Mouse (Mus musculus) liver, embryonic 11.5 days (tissue): Measurements from ENCODE around the gene Vwc2. TPM values are rescaled to one million over a fixed set of nuclear protein-coding genes. Genes with fewer than 3 reads are reported as not detected.

Experiments
- ATAC-seq: fragments of 200-750 bp; cut with Nextera tagmentation; replicated peaks from 2 replicates; pipeline ENCODE4 v1.8.0; 2017; ENCODE audit warnings: moderate number of reproducible peaks, mild to moderate bottlenecking, moderate TSS enrichment, moderate library complexity; ENCODE audit not compliant: low FRiP score
- DNase-seq: peaks from one replicate; pipeline ENCODE4 v3.0.0-alpha.2; 2017; ENCODE audit warnings: low spot score
- H3K27ac ChIP-seq: fragments of 300-500 bp; sonication (generic); 2 replicates; pipeline ENCODE4 v1.5.1; 2014; ENCODE audit warnings: mild to moderate bottlenecking, low read depth, low read length, control low read depth
- H3K27me3 ChIP-seq: fragments of 300-500 bp; sonication (generic); replicated peaks from 2 replicates; pipeline ENCODE4 v1.6.1; 2014; ENCODE audit warnings: low read length, mixed read lengths; ENCODE audit not compliant: control insufficient read depth, insufficient read depth
- H3K36me3 ChIP-seq: fragments of 300-500 bp; sonication (generic); 2 replicates; pipeline ENCODE4 v1.6.1; 2014; ENCODE audit warnings: mild to moderate bottlenecking, low read length, moderate library complexity, mixed read lengths; ENCODE audit not compliant: control insufficient read depth, insufficient read depth
- H3K4me1 ChIP-seq: fragments of 300-500 bp; sonication (generic); replicated peaks from 2 replicates; pipeline ENCODE4 v1.6.1; 2014; ENCODE audit warnings: low read length, mixed read lengths; ENCODE audit not compliant: control insufficient read depth, insufficient read depth
- H3K4me2 ChIP-seq: fragments of 300-500 bp; sonication (generic); 2 replicates; pipeline ENCODE4 v1.6.1; 2014; ENCODE audit warnings: mild to moderate bottlenecking, control low read depth, moderate library complexity
- H3K4me3 ChIP-seq: fragments of 300-500 bp; sonication (generic); 2 replicates; pipeline ENCODE4 v1.5.1; 2014; ENCODE audit warnings: low read depth, low read length, control low read depth
- H3K9ac ChIP-seq: fragments of 300-500 bp; sonication (generic); 2 replicates; pipeline ENCODE4 v1.6.1; 2014; ENCODE audit warnings: low read depth, low read length, control low read depth
- H3K9me3 ChIP-seq: fragments of 300-500 bp; sonication (generic); 2 replicates; pipeline ENCODE4 v1.6.1; 2016; ENCODE audit warnings: low read length, inconsistent platforms, mixed read lengths; ENCODE audit not compliant: control insufficient read depth
- WGBS: fragments of 180-500 bp; shearing (Covaris S2); extraction: QIAGEN DNeasy Blood & Tissue Kit; methylation state at CpG from one replicate; pipeline ENCODE4 v1.1.7; 2014; 5-methylcytosine and 5-hydroxymethylcytosine counted together
- polyA plus RNA-seq: library from polyadenylated mRNA; unstranded; fragments of >200 nt; fragmentation: Nextera tagmentation; extraction: Ambion mirVana; gene quantifications from 2 replicates; pipeline ENCODE4 v1.2.1, GENCODE M21; 2014

The Vwc2 gene
- polyA plus RNA-seq, 1 experiment from 2014 or later: 0.10 TPM

DNA sequence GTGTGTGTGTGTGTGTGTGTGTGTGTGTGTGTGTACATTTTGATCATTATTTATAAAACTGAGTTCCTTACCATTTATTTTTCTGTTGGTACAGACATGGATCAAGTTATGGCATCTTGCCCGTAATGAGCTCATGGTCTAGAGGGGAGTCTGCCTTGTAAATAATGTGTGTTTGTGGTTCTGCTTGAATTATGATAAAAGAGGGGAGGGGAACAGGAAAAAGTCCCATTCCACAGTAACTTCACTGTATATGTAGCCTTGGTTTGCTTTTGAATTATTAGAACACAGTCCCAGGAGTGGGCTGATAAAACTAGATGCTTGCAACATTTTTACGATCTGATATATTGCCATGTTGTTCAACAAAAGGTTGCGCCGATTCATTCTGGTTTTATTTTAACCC is 57.4 kb downstream of the Vwc2 start:
- no peak for DNase-seq
- Histone ChIP-seq H3K4me2 (no peak overlapping the region), H3K27ac (no peak overlapping the region), H3K4me1 (no peaks in the 10 kb centered on the region), H3K9me3 (no peaks in the 10 kb centered on the region), H3K9ac (no peak overlapping the region), H3K4me3 (no peak overlapping the region), H3K36me3 (no peaks in the 10 kb centered on the region), H3K27me3 (no peaks in the 10 kb centered on the region)
- ATAC-seq: no peak
- WGBS: 95% methylated on average over 4 of the region's 4 CpGs

DNA sequence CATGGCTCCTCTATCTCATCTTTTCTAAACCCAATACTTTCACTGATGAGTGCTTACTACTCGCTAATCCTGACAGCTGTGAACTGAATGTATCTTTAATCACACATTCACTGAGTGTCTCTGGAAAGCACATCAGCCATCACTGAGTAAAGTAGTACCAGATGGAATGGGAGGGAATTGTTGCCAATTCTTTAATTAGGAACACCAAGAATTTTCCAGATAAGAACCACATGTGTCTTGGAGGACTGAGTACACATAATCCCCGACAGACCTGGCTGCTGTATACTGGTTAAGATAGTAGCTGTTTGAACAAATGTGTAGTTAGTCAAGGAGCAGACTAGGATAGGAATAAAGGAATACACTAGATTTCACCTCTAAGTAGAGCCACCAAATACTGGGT is 61.2 kb downstream of the Vwc2 start:
- Histone ChIP-seq H3K4me2 (no peak overlapping the region), H3K4me3 (no peak overlapping the region), H3K4me1 (no peaks in the 10 kb centered on the region), H3K27me3 (no peaks in the 10 kb centered on the region), H3K9me3 (no peaks in the 10 kb centered on the region), H3K9ac (no peak overlapping the region), H3K27ac (no peak overlapping the region), H3K36me3 (no peaks in the 10 kb centered on the region)
- no peak for ATAC-seq
- DNase-seq: no peak
- WGBS: 64% methylated on average over 2 of the region's 2 CpGs

DNA sequence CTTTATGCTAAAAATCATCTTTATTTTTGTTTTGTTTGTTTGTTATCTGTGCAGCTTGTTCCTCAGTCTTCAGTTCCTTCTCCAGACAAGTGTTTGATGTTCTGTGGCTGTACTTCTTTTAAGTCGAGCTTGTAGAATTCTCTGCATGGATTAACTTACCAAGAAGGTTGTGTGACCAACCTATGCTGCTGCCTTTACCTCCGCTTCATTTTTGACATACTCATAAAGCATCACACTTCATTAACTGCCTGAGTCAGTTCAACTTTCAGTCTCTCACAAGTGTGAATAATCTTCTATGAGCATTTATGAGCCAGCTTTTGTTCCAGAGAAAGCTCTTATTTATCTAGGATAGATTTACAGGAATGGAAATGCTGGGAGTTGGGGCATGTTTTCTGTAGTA is 68.7 kb downstream of the Vwc2 start:
- Histone ChIP-seq H3K27ac (no peak overlapping the region), H3K4me2 (no peak overlapping the region), H3K9ac (no peak overlapping the region), H3K27me3 (no peaks in the 10 kb centered on the region), H3K4me3 (no peak overlapping the region), H3K4me1 (no peaks in the 10 kb centered on the region), H3K36me3 (no peaks in the 10 kb centered on the region), H3K9me3 (no peaks in the 10 kb centered on the region)
- DNase-seq (no peak), ATAC-seq (no peak)
- WGBS: 65% methylated on average over 2 of the region's 2 CpGs

DNA sequence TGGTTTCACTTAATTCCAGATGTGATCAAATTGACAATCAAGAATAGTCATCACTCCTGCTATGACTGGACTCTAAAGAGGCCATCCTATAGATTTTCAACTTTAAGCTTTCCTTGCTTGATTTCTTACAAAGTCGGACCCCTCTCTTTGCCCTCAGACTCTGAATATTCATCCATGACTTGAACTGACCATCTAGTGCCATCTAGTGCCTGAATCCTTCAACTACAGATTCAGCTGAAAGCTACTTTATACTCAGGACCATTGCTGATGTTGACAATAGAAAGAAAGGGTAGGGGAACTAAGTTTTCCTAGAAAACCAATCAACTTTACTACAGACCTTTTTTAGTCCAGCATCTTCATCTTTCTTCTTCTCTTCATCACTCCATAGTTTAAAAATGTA is 109.1 kb downstream of the Vwc2 start:
- H3K27ac ChIP-seq: no peak overlapping the region
- H3K27me3 ChIP-seq: no peaks in the 10 kb centered on the region
- no peak for ATAC-seq
- H3K4me2 ChIP-seq: no peak overlapping the region
- WGBS: 18% methylated on average over 1 of the region's 1 CpGs
- H3K4me1 ChIP-seq: no peaks in the 10 kb centered on the region
- H3K9ac ChIP-seq: no peak overlapping the region
- DNase-seq: no peak
- H3K4me3 ChIP-seq: no peak overlapping the region
- H3K36me3 ChIP-seq: no peaks in the 10 kb centered on the region
- H3K9me3 ChIP-seq: no peaks in the 10 kb centered on the region

DNA sequence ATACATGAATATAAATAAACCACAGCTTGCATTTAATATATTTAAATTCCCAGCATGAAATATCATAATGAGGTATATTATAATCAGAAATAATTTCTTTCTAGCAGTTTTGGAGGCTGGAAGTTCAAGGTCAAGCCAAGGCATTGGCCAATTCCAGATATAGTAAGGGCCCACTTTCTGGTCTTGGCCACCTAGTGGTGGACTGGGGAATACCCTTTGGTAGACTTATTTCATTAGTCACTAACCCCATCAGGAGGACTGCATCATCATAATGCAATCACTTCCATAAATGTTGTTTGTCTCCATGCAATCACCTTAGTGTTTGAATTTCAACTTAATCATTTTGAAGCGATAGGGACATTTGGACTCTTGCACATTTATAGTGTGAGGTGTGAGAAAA is 125.3 kb downstream of the Vwc2 start:
- ATAC-seq: no peak
- H3K4me2 ChIP-seq: no peak overlapping the region
- no peak overlapping the region for H3K27ac ChIP-seq
- H3K9ac ChIP-seq: no peak overlapping the region
- no peak overlapping the region for H3K4me3 ChIP-seq
- H3K4me1 ChIP-seq: no peaks in the 10 kb centered on the region
- no peaks in the 10 kb centered on the region for H3K9me3 ChIP-seq
- no peaks in the 10 kb centered on the region for H3K27me3 ChIP-seq
- H3K36me3 ChIP-seq: no peaks in the 10 kb centered on the region
- 69% methylated on average over 1 of the region's 1 CpGs for WGBS
- DNase-seq: no peak

DNA sequence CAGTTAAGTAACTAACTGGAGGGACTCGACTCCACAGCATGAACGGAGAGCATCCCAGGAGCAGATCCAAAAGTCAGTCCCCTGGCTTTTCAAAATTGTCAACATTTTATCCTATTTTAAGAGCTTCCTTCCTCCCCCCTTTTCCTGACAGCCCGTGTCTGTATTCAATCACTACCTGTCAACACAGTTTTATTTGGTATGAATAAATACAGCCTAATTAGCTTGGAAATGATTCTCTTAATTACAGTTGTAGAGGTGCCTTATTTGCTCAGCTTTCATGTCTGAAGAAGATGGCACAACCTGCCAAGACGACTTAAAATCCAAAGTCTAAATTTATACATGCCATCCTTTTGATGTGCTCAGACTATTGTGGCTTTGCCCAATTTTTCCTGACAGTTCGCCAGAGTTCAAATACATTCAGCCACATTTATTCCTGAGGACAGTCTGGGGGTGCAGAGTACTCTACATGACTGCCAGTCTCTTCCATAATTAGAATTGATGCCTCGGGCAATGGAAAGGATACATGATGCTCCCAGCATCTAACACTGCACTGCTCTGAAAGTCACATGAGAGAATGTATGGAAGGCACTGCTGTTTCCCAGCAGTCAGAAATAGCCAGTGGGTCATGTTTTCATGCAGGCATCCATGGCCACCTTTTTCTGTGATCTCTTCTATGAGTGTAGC is 128.8 kb downstream of the Vwc2 start:
- no peak overlapping the region for H3K9ac ChIP-seq
- no peaks in the 10 kb centered on the region for H3K4me1 ChIP-seq
- no peak overlapping the region for H3K4me3 ChIP-seq
- no peaks in the 10 kb centered on the region for H3K9me3 ChIP-seq
- DNase-seq (no peak), ATAC-seq (no peak)
- no peaks in the 10 kb centered on the region for H3K27me3 ChIP-seq
- H3K4me2 ChIP-seq: no peak overlapping the region
- H3K36me3 ChIP-seq: no peaks in the 10 kb centered on the region
- WGBS: 61% methylated on average over 6 of the region's 6 CpGs
- no peak overlapping the region for H3K27ac ChIP-seq

DNA sequence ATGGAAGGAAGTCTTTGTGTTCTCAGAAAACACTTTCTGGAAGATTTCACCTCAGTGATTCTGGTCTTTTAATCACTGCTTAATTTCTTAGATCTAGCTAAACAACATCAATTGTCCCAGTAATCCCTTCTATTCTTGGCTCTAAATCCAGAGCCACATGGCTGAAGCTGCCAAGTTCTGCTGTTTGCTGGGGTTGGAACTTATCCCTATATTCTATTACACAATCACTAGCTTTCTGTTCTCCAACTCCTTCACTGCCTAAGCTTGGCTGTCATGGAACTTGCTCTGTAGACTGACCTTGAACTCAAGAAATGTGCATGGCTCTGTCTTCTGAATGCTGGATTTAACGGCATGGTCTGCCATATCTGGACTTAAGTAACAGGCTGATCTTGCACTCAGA is 143.3 kb downstream of the Vwc2 start:
- H3K9me3 ChIP-seq: no peaks in the 10 kb centered on the region
- H3K36me3 ChIP-seq: no peaks in the 10 kb centered on the region
- no peaks in the 10 kb centered on the region for H3K4me1 ChIP-seq
- no peak for DNase-seq
- no peak for ATAC-seq
- 74% methylated on average over 1 of the region's 1 CpGs for WGBS
- H3K4me2 ChIP-seq: no peak overlapping the region
- H3K27me3 ChIP-seq: no peaks in the 10 kb centered on the region
- no peak overlapping the region for H3K27ac ChIP-seq
- no peak overlapping the region for H3K9ac ChIP-seq
- no peak overlapping the region for H3K4me3 ChIP-seq

DNA sequence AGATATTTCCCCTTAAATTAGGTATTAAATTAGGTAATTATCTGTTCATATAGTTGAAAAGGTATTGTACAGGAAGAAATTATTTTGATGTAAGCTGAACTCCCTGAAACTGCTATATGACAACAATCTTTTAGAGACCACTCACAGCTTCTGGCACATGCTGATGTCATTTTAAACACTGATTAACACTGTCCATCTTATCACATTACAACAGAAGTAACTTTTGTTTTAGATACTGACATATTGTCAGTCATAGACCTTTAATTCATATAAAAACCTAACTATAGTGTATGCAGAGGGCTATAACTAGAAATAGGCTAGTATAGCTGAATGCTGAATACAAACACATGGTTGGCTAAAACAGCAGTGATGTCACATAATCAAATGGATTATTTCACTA is 166.1 kb downstream of the Vwc2 start:
- no peak overlapping the region for H3K9ac ChIP-seq
- DNase-seq (no peak), ATAC-seq (no peak)
- H3K4me1 ChIP-seq: no peaks in the 10 kb centered on the region
- no peaks in the 10 kb centered on the region for H3K36me3 ChIP-seq
- no peaks in the 10 kb centered on the region for H3K27me3 ChIP-seq
- no peak overlapping the region for H3K4me2 ChIP-seq
- no peaks in the 10 kb centered on the region for H3K9me3 ChIP-seq
- no peak overlapping the region for H3K27ac ChIP-seq
- H3K4me3 ChIP-seq: no peak overlapping the region

DNA sequence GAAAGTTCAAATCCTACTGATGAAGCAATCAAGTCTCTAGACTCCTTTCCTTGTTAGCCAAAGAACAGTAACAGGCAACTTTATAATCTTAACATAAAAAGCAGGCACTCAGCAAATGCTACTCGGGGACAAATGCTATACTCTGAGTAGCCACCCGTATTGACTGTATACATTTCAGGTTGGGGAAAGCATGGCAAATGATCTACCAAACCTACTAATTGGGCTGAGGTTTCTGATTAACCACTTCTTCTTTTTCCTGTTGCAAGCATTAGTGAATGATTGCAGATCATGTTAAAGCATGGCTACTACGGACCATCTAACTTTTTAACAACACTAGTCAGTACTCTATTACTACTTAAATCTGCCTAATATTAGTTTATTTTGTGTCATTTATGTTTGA is 169.5 kb downstream of the Vwc2 start:
- Histone ChIP-seq H3K9ac (no peak overlapping the region), H3K9me3 (no peaks in the 10 kb centered on the region), H3K4me3 (no peak overlapping the region), H3K36me3 (no peaks in the 10 kb centered on the region), H3K4me2 (no peak overlapping the region), H3K4me1 (no peaks in the 10 kb centered on the region), H3K27ac (no peak overlapping the region), H3K27me3 (no peaks in the 10 kb centered on the region)
- WGBS: 68% methylated on average over 3 of the region's 3 CpGs
- no peak for ATAC-seq
- no peak for DNase-seq
